Mouse (Mus musculus) adipocyte (in vitro differentiated cells): ENCODE measurements at regions not wholly inside any gene's neighbourhood (a gene's known extent, or its start where the extent isn't known, plus 50 kb on each side); places are given as distances from the start of the nearest gene placed in this dataset.

ENCODE experiments used
- DNase-seq: peaks from one replicate; pipeline ENCODE4 v3.0.0-alpha.2; 2016; ENCODE audit warnings: low spot score

GRCm38 (mm10) chr16:71622664-71623063 lies 685.4 kb upstream of the Robo1 start:
- DNase-seq: no peak

- DNase-seq: no peak
Observed at GRCm38 (mm10) chr16:71640361-71640760, 667.7 kb upstream of the Robo1 start.

GRCm38 (mm10) chr16:71643223-71643622 lies 664.9 kb upstream of the Robo1 start:
- DNase-seq: no peak

GRCm38 (mm10) chr16:71678075-71678701 lies 629.9 kb upstream of the Robo1 start:
- peak; percentile 34 for DNase-seq

- no peak for DNase-seq
Observed at GRCm38 (mm10) chr16:71693464-71693863, 614.6 kb upstream of the Robo1 start.

GRCm38 (mm10) chr16:71705846-71706245 lies 602.3 kb upstream of the Robo1 start:
- no peak for DNase-seq

GRCm38 (mm10) chr16:71709684-71710083 lies 598.4 kb upstream of the Robo1 start:
- DNase-seq: no peak

- DNase-seq: no peak
Observed at GRCm38 (mm10) chr16:71711879-71712278, 596.2 kb upstream of the Robo1 start.

- DNase-seq: no peak
Observed at GRCm38 (mm10) chr16:71717207-71717606, 590.9 kb upstream of the Robo1 start.

- no peak for DNase-seq
Observed at GRCm38 (mm10) chr16:71724898-71725297, 583.2 kb upstream of the Robo1 start.

GRCm38 (mm10) chr16:71737941-71738340 lies 570.2 kb upstream of the Robo1 start:
- DNase-seq: no peak

- DNase-seq: no peak
Observed at GRCm38 (mm10) chr16:71739104-71739503, 569.0 kb upstream of the Robo1 start.

- no peak for DNase-seq
Observed at GRCm38 (mm10) chr16:71780945-71781344, 527.2 kb upstream of the Robo1 start.

- DNase-seq: no peak
Observed at GRCm38 (mm10) chr16:71812840-71813239, 495.3 kb upstream of the Robo1 start.

GRCm38 (mm10) chr16:71835325-71835724 lies 472.8 kb upstream of the Robo1 start:
- no peak for DNase-seq

- no peak for DNase-seq
Observed at GRCm38 (mm10) chr16:71850097-71850496, 458.0 kb upstream of the Robo1 start.

GRCm38 (mm10) chr16:71851590-71852190 lies 456.4 kb upstream of the Robo1 start:
- DNase-seq: peak; percentile 38

GRCm38 (mm10) chr16:71857877-71858276 lies 450.2 kb upstream of the Robo1 start:
- DNase-seq: no peak

- DNase-seq: peak; percentile 52
Observed at GRCm38 (mm10) chr16:71860205-71860604, 447.9 kb upstream of the Robo1 start.

- no peak for DNase-seq
Observed at GRCm38 (mm10) chr16:71885701-71886100, 422.4 kb upstream of the Robo1 start.

GRCm38 (mm10) chr16:71889679-71890078 lies 418.4 kb upstream of the Robo1 start:
- DNase-seq: no peak

- DNase-seq: no peak
Observed at GRCm38 (mm10) chr16:71923111-71923510, 385.0 kb upstream of the Robo1 start.

GRCm38 (mm10) chr16:71944165-71944564 lies 363.9 kb upstream of the Robo1 start:
- DNase-seq: no peak

GRCm38 (mm10) chr16:71944846-71945245 lies 363.3 kb upstream of the Robo1 start:
- peak; percentile 60 for DNase-seq
